Comparison of ENCODE assay signal across 12 mouse cellular contexts in the genomic region with DNA sequence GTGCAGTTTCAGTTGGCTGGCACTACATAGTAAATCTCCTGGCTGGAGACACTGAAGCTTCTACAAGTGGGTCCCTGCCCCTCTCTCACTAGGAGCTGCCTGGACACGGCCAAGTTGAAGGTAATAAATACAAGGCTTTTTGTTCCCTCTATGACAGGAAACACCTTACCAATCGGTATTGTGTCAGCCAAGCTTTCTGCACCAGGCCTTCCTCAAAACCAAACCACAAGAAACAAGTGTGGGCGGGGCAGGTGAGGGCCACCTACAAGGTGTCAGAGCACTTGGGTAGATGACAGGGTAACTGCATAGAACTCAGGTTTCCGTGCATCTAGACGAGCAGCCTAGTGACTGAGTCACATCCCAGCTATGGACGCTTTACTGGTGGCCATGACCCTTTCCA. TPM values are rescaled to one million over a fixed set of nuclear protein-coding genes. Genes with fewer than 3 reads are reported as not detected.
DNase-seq lines count a peak whose midpoint lies in the region; ATAC-seq lines count a peak whose summit lies in the region.
"Had no signal": no experiment of that assay in that cellular context is flagged by ENCODE, and none has a peak within 500 bp of the region (broad histone marks: within the 10 kb centered on the region; RNA-seq: fewer than 3 reads in every experiment).

No protein-coding gene starts in this region.

- no peak overlapping the region for H3K4me3 ChIP-seq in liver, embryonic 16.5 days (ENCODE audit: low read depth, low read length)
- no peak overlapping the region for H3K4me3 ChIP-seq in liver, embryonic 12.5 days
- H3K4me3 ChIP-seq in megakaryocyte, embryonic 14.5 days (replicated peaks), result peak overlapping the region; percentile 10
- H3K4me3 ChIP-seq: heart, adult 2 months; intestine, embryonic 15.5 days; liver, embryonic 13.5 days had no signal

- H3K9ac ChIP-seq in liver, embryonic 16.5 days (ENCODE audit: low read depth, low read length), result no peak overlapping the region
- no peak overlapping the region for H3K9ac ChIP-seq in liver, embryonic 12.5 days
- H3K9ac ChIP-seq: intestine, embryonic 15.5 days; liver, embryonic 13.5 days had no signal

- no peaks in the 10 kb centered on the region for H3K27me3 ChIP-seq in liver, embryonic 16.5 days (ENCODE audit: control insufficient read depth, insufficient read depth, low read depth, low read length)
- no peaks in the 10 kb centered on the region for H3K27me3 ChIP-seq in liver, embryonic 12.5 days (replicated peaks)
- H3K27me3 ChIP-seq in megakaryocyte, embryonic 14.5 days (replicated peaks), result no peaks in the 10 kb centered on the region
- H3K27me3 ChIP-seq: intestine, embryonic 15.5 days; liver, embryonic 13.5 days had no signal

- no peak overlapping the region for H3K4me2 ChIP-seq in liver, embryonic 16.5 days (ENCODE audit: low read depth, low read length)
- H3K4me2 ChIP-seq in liver, embryonic 12.5 days, result no peak overlapping the region
- H3K4me2 ChIP-seq: intestine, embryonic 15.5 days; liver, embryonic 13.5 days had no signal

- ATAC-seq in liver, embryonic 16.5 days (ENCODE audit: low read depth), result no peak
- ATAC-seq in liver, embryonic 12.5 days, result no peak
- ATAC-seq: intestine, embryonic 15.5 days had no signal

- H3K27ac ChIP-seq in liver, embryonic 16.5 days (ENCODE audit: low read length), result peak overlapping the region; percentile 8; the same call in 1 of the 2 replicates
- no peak overlapping the region for H3K27ac ChIP-seq in liver, embryonic 12.5 days
- H3K27ac ChIP-seq: heart, adult 2 months; intestine, embryonic 15.5 days; liver, embryonic 13.5 days had no signal

- DNase-seq in T-cell, adult 2 months (ENCODE audit: low spot score), result peak; percentile 95
- DNase-seq in thymus, postnatal 0 days (ENCODE audit: low spot score), result peak; percentile 81
- no peak for DNase-seq in layer of hippocampus, adult 9-10 months (ENCODE audit: low spot score)
- no peak for DNase-seq in right cerebral cortex, adult 2 months (ENCODE audit: low spot score in 2 of 2)
- no peak for DNase-seq in frontal cortex, postnatal 36 days (ENCODE audit: low spot score in 2 of 2)
- DNase-seq: adrenal gland, postnatal 36 days; liver, embryonic 13.5 days had no signal

- WGBS in liver, embryonic 16.5 days (ENCODE audit: insufficient replicate concordance), result 45% methylated on average over 6 of the region's 6 CpGs
- 65% methylated on average over 6 of the region's 6 CpGs for WGBS in liver, embryonic 12.5 days (ENCODE audit: insufficient replicate concordance)

- H3K36me3 ChIP-seq in liver, embryonic 16.5 days (ENCODE audit: control insufficient read depth, insufficient read depth), result peaks cover 46% of the 10 kb centered on the region
- peaks cover 63% of the 10 kb centered on the region for H3K36me3 ChIP-seq in liver, embryonic 12.5 days
- peaks cover 78% of the 10 kb centered on the region for H3K36me3 ChIP-seq in megakaryocyte, embryonic 14.5 days (replicated peaks; ENCODE audit: low read length)

- no peaks in the 10 kb centered on the region for H3K9me3 ChIP-seq in liver, embryonic 16.5 days (replicated peaks; ENCODE audit: control insufficient read depth, low read length)
- H3K9me3 ChIP-seq in liver, embryonic 12.5 days (replicated peaks), result no peaks in the 10 kb centered on the region
- peaks cover 5% of the 10 kb centered on the region; the same call in 1 of the 2 replicates for H3K9me3 ChIP-seq in megakaryocyte, embryonic 14.5 days
- H3K9me3 ChIP-seq: intestine, embryonic 15.5 days; liver, embryonic 13.5 days had no signal

- peaks cover 32% of the 10 kb centered on the region for H3K4me1 ChIP-seq in liver, embryonic 16.5 days (ENCODE audit: control insufficient read depth, low read depth, low read length)
- peaks cover 53% of the 10 kb centered on the region for H3K4me1 ChIP-seq in liver, embryonic 12.5 days
- H3K4me1 ChIP-seq in megakaryocyte, embryonic 14.5 days, result peaks cover 86% of the 10 kb centered on the region

RNA-seq across cellular contexts. Expression of gene Ncf1, which starts 7.4 kb away (rescaled TPM):
- 25.1 and 26.5 TPM in 2 replicates for polyA plus RNA-seq in liver, embryonic 16.5 days (2015; fragmentation: Nextera tagmentation; extraction: Ambion mirVana)
- polyA plus RNA-seq in liver, embryonic 12.5 days (2016; fragmentation: Nextera tagmentation; extraction: Ambion mirVana), result 8.4 and 9.2 TPM in 2 replicates
- 52.7 and 124 TPM in 2 replicates for polyA plus RNA-seq in megakaryocyte, embryonic 14.5 days (2012; ENCODE audit: insufficient read depth, low replicate concordance)
- 9.6 and 10.3 TPM in 2 replicates for polyA plus RNA-seq in thymus, postnatal 0 days (2015; fragmentation: Nextera tagmentation; extraction: Ambion mirVana)

RNA-seq across cellular contexts. Expression of gene Gtf2ird2, which starts 53.0 kb away (rescaled TPM):
- polyA plus RNA-seq in liver, embryonic 16.5 days (2015; fragmentation: Nextera tagmentation; extraction: Ambion mirVana), result 1.8 and 1.9 TPM in 2 replicates
- polyA plus RNA-seq in liver, embryonic 12.5 days (2016; fragmentation: Nextera tagmentation; extraction: Ambion mirVana), result 2.4 and 3.2 TPM in 2 replicates
- 6.1 TPM in 1 of 2 replicates, not detected in the other for polyA plus RNA-seq in megakaryocyte, embryonic 14.5 days (2012; ENCODE audit: insufficient read depth, low replicate concordance)
- polyA plus RNA-seq in thymus, postnatal 0 days (2015; fragmentation: Nextera tagmentation; extraction: Ambion mirVana), result 4.4 and 5.9 TPM in 2 replicates

Comparison
In these comparisons a context has a peak if more than half of its experiments do, and no peak if none do; other contexts are left out.
1. DNase-seq: peak in T-cell, adult 2 months (single experiment) and thymus, postnatal 0 days (single experiment); none in layer of hippocampus, adult 9-10 months (single experiment), right cerebral cortex, adult 2 months (0 of 2) and frontal cortex, postnatal 36 days (0 of 2).